Mouse (Mus musculus) bone marrow, adult 2 months (tissue): Measurements from ENCODE around the gene Zfp112.

ENCODE experiments used
- CTCF ChIP-seq: fragments of 200-500 bp; IDR thresholded peaks from 2 replicates; pipeline ENCODE4 v1.5.1; 2011; ENCODE audit warnings: low read length, control low read depth; ENCODE audit not compliant: control insufficient read depth, insufficient read depth
- POLR2A ChIP-seq: fragments of 200-500 bp; IDR thresholded peaks from 2 replicates; pipeline ENCODE4 v1.6.1; 2011; ENCODE audit warnings: low read depth, mild to moderate bottlenecking, control low read depth, low read length, borderline replicate concordance; ENCODE audit not compliant: control insufficient read depth

DNA sequence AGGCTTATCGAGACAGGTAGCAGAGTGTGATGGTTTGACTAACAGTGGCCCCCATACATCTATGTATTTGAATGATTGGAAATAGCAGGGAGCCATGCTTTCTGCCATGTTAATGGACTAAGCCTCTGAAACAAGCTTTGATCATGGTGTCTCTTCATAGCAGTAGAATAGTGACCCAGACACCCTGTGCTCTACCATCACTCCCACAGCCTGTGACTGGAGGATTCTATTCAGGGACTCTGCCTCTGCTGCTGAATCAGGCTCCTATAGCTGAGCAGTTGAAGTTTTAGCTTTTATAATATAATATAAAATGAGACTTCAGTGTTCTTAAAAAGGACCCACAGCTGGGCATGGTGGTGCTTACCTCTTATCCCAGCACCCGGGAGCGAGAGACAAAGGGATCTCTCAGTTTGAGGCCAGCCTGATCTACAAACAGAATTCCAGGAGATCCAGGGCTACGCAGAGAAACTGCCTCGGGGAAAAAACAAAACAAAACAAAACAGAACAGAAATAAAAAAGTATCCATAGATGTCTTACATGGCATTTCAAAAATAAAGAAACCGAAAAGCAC, 21.4 kb downstream of the Zfp112 start:
- no peak for TF ChIP-seq CTCF
- TF ChIP-seq POLR2A: no peak
